Mouse (Mus musculus): ENCODE measurements around the gene Tbc1d22a. TPM values are rescaled to one million over a fixed set of nuclear protein-coding genes. Genes with fewer than 3 reads are reported as not detected.

Gene Tbc1d22a
- total and polyA plus RNA-seq, 3 experiments: 15.1 to 21.1 TPM; not detected in 1

GRCm38 (mm10) chr15:86427439-86427838, 213.2 kb downstream of the Tbc1d22a start:
- Histone ChIP-seq H3K27ac (ENCODE audit: control insufficient read depth, low read depth, low read length) (no peak overlapping the region), H3K36me3 (ENCODE audit: control insufficient read depth in 1 of 2, insufficient read depth in 2 of 2, low read length in 2 of 2) (no peaks in the 10 kb centered on the region)

GRCm38 (mm10) chr15:86428496-86428895, 214.2 kb downstream of the Tbc1d22a start:
- TF ChIP-seq EP300 (IDR thresholded peaks at IDR 0.05; ENCODE audit: low read depth in 1 of 2, low read length in 2 of 2) (no peak), MAFK (IDR thresholded peaks at IDR 0.05; ENCODE audit: borderline replicate concordance, low read depth, low read length) (no peak), POLR2AphosphoS2 (IDR thresholded peaks at IDR 0.05; ENCODE audit: low read length) (no peak), RCOR1 (IDR thresholded peaks at IDR 0.05; ENCODE audit: low read depth, low read length) (no peak), TBP (IDR thresholded peaks at IDR 0.05; ENCODE audit: low read depth, low read length) (no peak), ETS1 (IDR thresholded peaks at IDR 0.05; ENCODE audit: low read depth, low read length) (no peak), CHD1 (IDR thresholded peaks at IDR 0.05; ENCODE audit: low read depth, low read length) (no peak), UBTF (IDR thresholded peaks at IDR 0.05; ENCODE audit: borderline replicate concordance, insufficient read depth, low read depth, low read length) (no peak), MYB (IDR thresholded peaks at IDR 0.05; ENCODE audit: low read depth, low read length) (no peak), TAL1 (IDR thresholded peaks at IDR 0.05; ENCODE audit: low read length) (no peak), MAZ (IDR thresholded peaks at IDR 0.05; ENCODE audit: low read depth, low read length) (no peak), BHLHE40 (IDR thresholded peaks at IDR 0.05; ENCODE audit: borderline replicate concordance, low read depth, low read length) (no peak), MYC (IDR thresholded peaks at IDR 0.05; ENCODE audit: low read depth, low read length) (no peak), USF2 (IDR thresholded peaks at IDR 0.05; ENCODE audit: borderline replicate concordance in 1 of 2, insufficient read depth in 1 of 2, low read depth in 1 of 2, low read length in 2 of 2) (no peak), GATA1 (IDR thresholded peaks at IDR 0.05; ENCODE audit: low read depth, low read length) (no peak), ZKSCAN1 (IDR thresholded peaks at IDR 0.05; ENCODE audit: low read depth, low read length) (no peak), ZMIZ1 (IDR thresholded peaks at IDR 0.05; ENCODE audit: low read depth, low read length) (no peak), CHD2 (IDR thresholded peaks at IDR 0.05; ENCODE audit: low read length) (no peak), SIN3A (IDR thresholded peaks at IDR 0.05; ENCODE audit: low read length) (no peak)
- DNase-seq (ENCODE audit: low read depth, low spot score): no peak
- Histone ChIP-seq H3K36me3 (ENCODE audit: control insufficient read depth in 1 of 2, insufficient read depth in 2 of 2, low read length in 2 of 2) (no peaks in the 10 kb centered on the region), H3K4me1 (ENCODE audit: control insufficient read depth in 1 of 2, insufficient read depth in 2 of 2, low read length in 2 of 2) (no peaks in the 10 kb centered on the region), H3K4me3 (ENCODE audit: control insufficient read depth in 1 of 2, insufficient read depth in 1 of 2, low read depth in 2 of 2, low read length in 2 of 2) (no peak overlapping the region), H3K9ac (ENCODE audit: control insufficient read depth, low read depth, low read length, poor library complexity, severe bottlenecking) (no peak overlapping the region), H3K9me3 (replicated peaks; ENCODE audit: insufficient read depth, low read length) (no peaks in the 10 kb centered on the region), H3K27me3 (ENCODE audit: control insufficient read depth in 1 of 2, insufficient read depth in 2 of 2, low read length in 2 of 2) (no peaks in the 10 kb centered on the region), H3K79me2 (ENCODE audit: control insufficient read depth, insufficient read depth, low read length, poor library complexity) (no peaks in the 10 kb centered on the region), H3K27ac (ENCODE audit: control insufficient read depth, low read depth, low read length) (no peak overlapping the region)

More at GRCm38 (mm10) chr15:86427439-86427838, 213.2 kb downstream of the Tbc1d22a start:
- TF ChIP-seq E2F4 (IDR thresholded peaks at IDR 0.05; ENCODE audit: borderline replicate concordance, low read depth, low read length) (no peak), CTCF (IDR thresholded peaks at IDR 0.05 in 2 of 3, conservative IDR thresholded peaks at IDR 0.05 in 1 of 3; ENCODE audit: control insufficient read depth in 1 of 3, insufficient read depth in 1 of 3, low read depth in 2 of 3, low read length in 3 of 3, poor library complexity in 1 of 3, severe bottlenecking in 1 of 3) (no peak), JUND (IDR thresholded peaks at IDR 0.05; ENCODE audit: low read depth, low read length) (no peak), TBP (IDR thresholded peaks at IDR 0.05; ENCODE audit: low read depth, low read length) (no peak), GATA1 (IDR thresholded peaks at IDR 0.05; ENCODE audit: low read depth, low read length) (no peak), MXI1 (IDR thresholded peaks at IDR 0.05; ENCODE audit: low read depth, low read length) (no peak), BHLHE40 (IDR thresholded peaks at IDR 0.05; ENCODE audit: borderline replicate concordance, low read depth, low read length) (no peak), POLR2A (IDR thresholded peaks at IDR 0.05; ENCODE audit: control insufficient read depth in 1 of 2, insufficient read depth in 1 of 2, low read depth in 1 of 2, low read length in 2 of 2, poor library complexity in 1 of 2) (no peak), MAZ (IDR thresholded peaks at IDR 0.05; ENCODE audit: low read depth, low read length) (no peak), ZNF384 (IDR thresholded peaks at IDR 0.05; ENCODE audit: low read depth, low read length) (no peak), NRF1 (IDR thresholded peaks at IDR 0.05; ENCODE audit: insufficient read depth, low read depth, low read length, poor library complexity, severe bottlenecking) (no peak), ZMIZ1 (IDR thresholded peaks at IDR 0.05; ENCODE audit: low read depth, low read length) (no peak), CHD2 (IDR thresholded peaks at IDR 0.05; ENCODE audit: low read length) (no peak), ZKSCAN1 (IDR thresholded peaks at IDR 0.05; ENCODE audit: low read depth, low read length) (no peak), HCFC1 (IDR thresholded peaks at IDR 0.05; ENCODE audit: low read depth, low read length) (no peak)
- H3K27me3 ChIP-seq (ENCODE audit: control insufficient read depth in 1 of 2, insufficient read depth in 2 of 2, low read length in 2 of 2): no peaks in the 10 kb centered on the region
- H3K4me1 ChIP-seq (ENCODE audit: control insufficient read depth in 1 of 2, insufficient read depth in 2 of 2, low read length in 2 of 2): no peaks in the 10 kb centered on the region
- no peaks in the 10 kb centered on the region for H3K9me3 ChIP-seq (replicated peaks; ENCODE audit: insufficient read depth, low read length)
- no peak for DNase-seq (ENCODE audit: low read depth, low spot score)
- H3K4me3 ChIP-seq (ENCODE audit: control insufficient read depth in 1 of 2, insufficient read depth in 1 of 2, low read depth in 2 of 2, low read length in 2 of 2): no peak overlapping the region
- H3K79me2 ChIP-seq (ENCODE audit: control insufficient read depth, insufficient read depth, low read length, poor library complexity): no peaks in the 10 kb centered on the region
- H3K9ac ChIP-seq (ENCODE audit: control insufficient read depth, low read depth, low read length, poor library complexity, severe bottlenecking): no peak overlapping the region

All from MEL (cell line).